Mouse (Mus musculus) cerebellum, adult 2 months (tissue): Measurements from ENCODE around the gene Megf6. TPM values are rescaled to one million over a fixed set of nuclear protein-coding genes. Genes with fewer than 3 reads are reported as not detected.

Experiments
- DNase-seq, 2 experiments: peaks; one replicate each; pipeline ENCODE4 v3.0.0; 2021
- H3K27ac ChIP-seq: fragments of 200-500 bp; 2 replicates; pipeline ENCODE4 v1.5.1; 2012; ENCODE audit warnings: low read length, control low read depth, inconsistent platforms; ENCODE audit not compliant: insufficient read depth
- H3K27me3 ChIP-seq: fragments of 200-500 bp; 2 replicates; pipeline ENCODE4 v1.6.1; 2012; ENCODE audit warnings: inconsistent platforms, mild to moderate bottlenecking, low read length, moderate library complexity; ENCODE audit not compliant: control insufficient read depth, insufficient read depth
- H3K4me1 ChIP-seq: fragments of 200-500 bp; 2 replicates; pipeline ENCODE4 v1.6.1; 2011; ENCODE audit warnings: low read length; ENCODE audit not compliant: control insufficient read depth, insufficient read depth
- H3K4me3 ChIP-seq: fragments of 200-500 bp; replicated peaks from 2 replicates; pipeline ENCODE3; 2011; ENCODE audit warnings: mild to moderate bottlenecking, low read depth, low read length, control low read depth; ENCODE audit not compliant: insufficient read depth
- CTCF ChIP-seq: fragments of 200-500 bp; IDR thresholded peaks from 2 replicates; pipeline ENCODE4 v1.5.1; 2011; ENCODE audit warnings: low read depth, mild to moderate bottlenecking, control low read depth, low read length, moderate library complexity, borderline replicate concordance; ENCODE audit not compliant: insufficient read depth
- POLR2A ChIP-seq: fragments of 200-500 bp; IDR thresholded peaks from 2 replicates; pipeline ENCODE4 v1.6.1; 2011; ENCODE audit warnings: low read length, control low read depth, borderline replicate concordance; ENCODE audit not compliant: insufficient read depth
- WGBS: fragments of 180-500 bp; shearing (Covaris S2); methylation state at CpG from one replicate; pipeline ENCODE4 v1.1.7; 2018; 5-methylcytosine and 5-hydroxymethylcytosine counted together
- polyA plus RNA-seq: library from polyadenylated mRNA; depleted of rRNA; stranded (reverse); fragments of >200 nt; gene quantifications from 2 replicates; pipeline ENCODE4 v1.2.3, GENCODE M21; 2012; rRNA removed

The Megf6 gene
- polyA plus RNA-seq, 1 experiment: 2.6 TPM

DNA sequence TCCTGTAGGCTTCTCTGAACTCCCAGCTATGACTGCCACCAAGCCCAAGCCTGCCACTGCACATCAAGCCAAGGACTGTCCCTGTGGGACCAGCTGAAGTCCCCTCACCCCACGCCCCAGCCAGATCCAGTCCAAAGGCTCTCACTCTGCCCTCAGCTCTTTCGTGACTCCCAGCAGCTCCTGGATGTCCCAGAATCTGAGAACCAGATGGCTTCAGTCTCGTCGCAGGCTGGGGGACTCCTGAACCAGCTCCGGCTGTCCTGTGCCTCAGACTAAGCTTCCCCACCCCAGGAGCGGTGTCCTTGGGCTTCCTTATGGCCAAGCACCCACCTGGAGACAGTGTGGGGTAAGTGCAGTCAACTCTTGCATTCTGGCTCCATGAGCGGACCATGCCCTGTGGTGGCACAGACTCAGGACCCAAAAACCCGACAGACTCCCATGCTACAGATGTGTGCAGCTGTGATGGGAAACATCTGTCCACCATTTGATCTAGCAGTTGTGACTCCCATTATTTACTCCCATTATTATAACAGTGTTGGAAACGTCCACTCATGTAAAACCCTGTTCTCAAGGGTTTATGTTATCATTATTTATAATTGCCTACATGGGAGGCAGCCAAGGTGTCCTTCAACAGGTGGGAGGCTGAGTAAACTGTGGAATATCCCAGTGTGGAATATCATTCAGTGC, 140.2 kb downstream of the Megf6 start:
- Histone ChIP-seq H3K27me3 (no peaks in the 10 kb centered on the region), H3K27ac (no peak overlapping the region), H3K4me1 (no peaks in the 10 kb centered on the region; the same call in 1 of the 2 replicates), H3K4me3 (no peak overlapping the region)
- 74% methylated on average over 9 of the region's 9 CpGs for WGBS
- no peak for DNase-seq
- no peak for TF ChIP-seq POLR2A
- TF ChIP-seq CTCF: no peak

DNA sequence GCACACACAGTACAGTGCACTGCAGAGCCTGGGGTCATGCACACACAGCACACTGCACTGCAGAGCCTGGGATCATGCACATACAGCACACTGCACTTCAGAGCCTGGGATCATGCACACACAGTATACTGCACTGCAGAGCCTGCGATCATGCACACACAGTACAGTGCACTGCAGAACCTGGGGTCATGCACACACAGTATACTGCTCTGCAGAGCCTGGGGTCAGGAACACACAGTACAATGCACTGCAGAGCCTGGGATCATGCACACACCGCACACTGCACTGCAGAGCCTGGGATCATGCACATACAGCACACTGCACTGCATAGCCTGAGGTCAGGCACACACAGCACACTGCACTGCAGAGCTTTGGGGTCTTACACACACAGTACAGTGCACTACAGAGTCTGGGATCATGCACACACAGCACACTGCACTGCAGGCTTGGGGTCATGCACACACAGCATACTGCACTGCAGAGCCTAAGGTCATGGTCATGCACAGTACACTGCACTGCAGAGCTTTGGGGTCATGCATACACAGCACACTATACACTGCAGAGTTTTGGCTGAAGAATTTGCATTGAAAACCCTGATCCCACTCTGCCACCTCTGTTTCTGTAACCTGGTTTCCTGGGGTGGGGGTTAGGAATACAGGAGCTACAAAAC, 141.7 kb downstream of the Megf6 start:
- Histone ChIP-seq H3K4me3 (no peak overlapping the region), H3K27ac (no peak overlapping the region), H3K4me1 (no peaks in the 10 kb centered on the region; the same call in 1 of the 2 replicates), H3K27me3 (no peaks in the 10 kb centered on the region)
- 98% methylated on average over 2 of the region's 2 CpGs for WGBS
- TF ChIP-seq CTCF (no peak), POLR2A (no peak)
- DNase-seq: no peak

- H3K4me1 ChIP-seq: no peaks in the 10 kb centered on the region; the same call in 1 of the 2 replicates
- 48% methylated on average over 4 of the region's 4 CpGs for WGBS
- no peak overlapping the region for H3K4me3 ChIP-seq
- no peak for TF ChIP-seq CTCF
- TF ChIP-seq POLR2A: no peak
- H3K27me3 ChIP-seq: no peaks in the 10 kb centered on the region
- H3K27ac ChIP-seq: no peak overlapping the region
- DNase-seq: peak in 1 of 2 experiments; percentile 12
These were observed 142.5 kb downstream of the Megf6 start for GRCm38 (mm10) chr4:154312935-154313621.

DNA sequence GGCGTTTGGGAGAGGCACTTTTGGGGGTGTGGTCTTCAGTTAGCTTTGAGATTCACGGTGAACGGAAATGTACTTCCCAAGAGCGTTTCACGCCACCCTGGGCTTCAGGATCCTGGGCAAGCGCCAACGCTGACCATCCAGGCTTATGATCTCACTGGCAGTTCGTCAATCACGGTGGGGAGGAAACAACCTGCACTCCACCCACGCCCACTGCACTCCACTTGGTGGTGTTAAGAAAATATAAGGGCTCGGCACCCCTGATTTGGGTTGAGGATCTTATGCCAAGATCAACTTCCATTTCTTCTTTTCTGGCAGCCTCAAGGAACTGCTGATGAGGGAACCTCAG, 143.1 kb downstream of the Megf6 start:
- Histone ChIP-seq H3K4me1 (no peaks in the 10 kb centered on the region; the same call in 1 of the 2 replicates), H3K4me3 (no peak overlapping the region), H3K27me3 (no peaks in the 10 kb centered on the region), H3K27ac (no peak overlapping the region)
- 23% methylated on average over 11 of the region's 11 CpGs for WGBS
- DNase-seq: no peak
- no peak for TF ChIP-seq POLR2A
- no peak for TF ChIP-seq CTCF

Other genes starting within 250 kb of the Megf6 start
- 41.0 and 43.3 TPM in 2 replicates for gene A430005L14Rik, start 213.5 kb upstream of the Megf6 start, polyA plus RNA-seq
- 21.6 and 27.3 TPM in 2 replicates for gene Dffb, start 195.6 kb upstream of the Megf6 start, polyA plus RNA-seq
- 23.6 and 23.9 TPM in 2 replicates for gene Cep104, start 195.5 kb upstream of the Megf6 start, polyA plus RNA-seq
- 44.8 and 45.0 TPM in 2 replicates for gene Lrrc47, start 159.0 kb upstream of the Megf6 start, polyA plus RNA-seq
- 35.5 and 39.6 TPM in 2 replicates for gene Smim1, start 144.5 kb upstream of the Megf6 start, polyA plus RNA-seq
- gene Ccdc27, start 128.1 kb upstream of the Megf6 start, polyA plus RNA-seq: not detected in 2 replicates
- 1.7 and 2.6 TPM in 2 replicates for gene Trp73, start 30.5 kb upstream of the Megf6 start, polyA plus RNA-seq
- 55.6 and 60.3 TPM in 2 replicates for gene Wrap73, start 28.4 kb upstream of the Megf6 start, polyA plus RNA-seq
- 261 and 272 TPM in 2 replicates for gene Tprgl, start 10.1 kb upstream of the Megf6 start, polyA plus RNA-seq
- 0.90 and 1.0 TPM in 2 replicates for gene Arhgef16, start 130.9 kb downstream of the Megf6 start, polyA plus RNA-seq
- gene B230104I21Rik, start 165.4 kb downstream of the Megf6 start, polyA plus RNA-seq: 0.13 TPM in 2 replicates